Mouse (Mus musculus): ENCODE data around the gene Spindoc.

DNA sequence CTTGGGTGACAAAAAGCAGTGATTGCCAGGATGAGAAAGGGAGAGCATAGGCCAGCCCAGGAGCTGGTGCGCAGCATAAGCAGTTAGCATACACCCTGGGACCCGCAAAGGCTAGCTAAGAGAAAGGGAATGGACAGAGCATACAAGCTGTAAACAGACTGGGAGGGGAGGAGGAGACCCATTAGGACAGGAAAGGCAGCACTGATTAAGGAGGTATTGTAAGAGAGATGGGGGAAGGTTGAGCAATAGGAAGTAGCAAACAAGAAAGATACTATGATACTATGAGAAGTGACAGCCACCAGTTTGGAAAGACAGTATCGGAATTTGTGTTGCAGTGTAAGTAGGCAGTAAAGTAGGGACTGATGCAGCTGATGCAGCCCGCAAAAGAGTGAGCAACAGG is 42.9 kb downstream of the Spindoc start:
- TF ChIP-seq CTCF (IDR thresholded peaks at IDR 0.05): no peak
- no peak for TF ChIP-seq EP300 (IDR thresholded peaks at IDR 0.05)
